Mouse (Mus musculus): ENCODE results near the gene Rab3b. TPM values are rescaled to one million over a fixed set of nuclear protein-coding genes. Genes with fewer than 3 reads are reported as not detected.

The Rab3b gene
- polyA plus RNA-seq, 1 experiment: 4.1 TPM

DNA sequence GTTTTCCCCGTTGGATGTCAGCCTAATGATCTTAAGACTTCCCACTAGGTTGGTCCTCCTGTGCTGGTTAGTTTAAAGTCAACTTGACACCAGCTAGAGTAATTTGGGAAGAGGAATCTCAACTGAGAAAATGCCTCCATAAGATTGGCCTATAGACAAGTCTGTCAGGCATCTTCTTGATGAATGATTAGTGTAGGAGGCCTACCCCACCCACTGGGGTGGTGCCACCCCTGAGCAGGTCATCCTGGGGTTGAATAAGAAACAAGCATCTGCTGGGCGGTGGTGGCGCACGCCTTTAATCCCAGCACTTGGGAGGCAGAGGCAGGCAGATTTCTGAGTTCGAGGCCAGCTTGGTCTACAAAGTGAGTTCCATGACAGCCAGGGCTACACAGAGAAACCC lies 5.1 kb upstream of the Rab3b start:
- TF ChIP-seq USF1 (IDR thresholded peaks at IDR 0.05; ENCODE audit: low read depth) (no peak), CTCF (IDR thresholded peaks at IDR 0.05; ENCODE audit: control insufficient read depth, insufficient read depth, insufficient read length) (no peak), MYOG (IDR thresholded peaks at IDR 0.05; ENCODE audit: control insufficient read depth, extremely low read depth, insufficient read length) (no peak), CEBPB (IDR thresholded peaks at IDR 0.05; ENCODE audit: low read depth) (no peak), MAX (IDR thresholded peaks at IDR 0.05) (no peak), FOSL1 (IDR thresholded peaks at IDR 0.05; ENCODE audit: insufficient read depth, low read length, poor library complexity, severe bottlenecking) (no peak)
- Histone ChIP-seq H3ac (ENCODE audit: control insufficient read depth, insufficient read length, low read depth) (no peak overlapping the region), H3K36me3 (ENCODE audit: control insufficient read depth, insufficient read depth) (no peaks in the 10 kb centered on the region), H3K79me2 (ENCODE audit: control insufficient read depth, insufficient read depth) (no peaks in the 10 kb centered on the region), H3K4me3 (ENCODE audit: insufficient read depth, poor library complexity, severe bottlenecking) (no peak overlapping the region), H3K27me3 (ENCODE audit: control insufficient read depth, insufficient read depth, insufficient read length) (no peaks in the 10 kb centered on the region), H3K79me3 (ENCODE audit: low read depth) (no peaks in the 10 kb centered on the region)

DNA sequence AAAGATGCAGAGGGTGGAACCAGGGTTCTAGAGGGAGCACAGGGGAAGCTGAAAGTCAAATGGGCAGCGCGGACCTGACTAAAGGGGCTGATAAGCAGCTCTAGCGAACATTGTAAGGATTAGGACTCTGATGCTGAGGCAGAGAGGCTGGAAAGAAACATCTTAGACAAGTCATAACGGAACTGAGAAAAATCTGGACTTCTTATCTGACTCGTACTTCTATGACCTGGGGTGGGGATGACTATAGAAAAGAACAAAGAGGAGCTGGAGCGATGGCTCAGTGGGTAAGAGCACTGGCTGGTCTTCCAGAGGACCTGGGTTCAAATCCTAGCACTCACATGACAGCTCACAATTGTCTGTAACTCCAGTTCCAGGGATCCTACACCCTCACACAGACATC lies 962 bp upstream of the Rab3b start:
- H3K27me3 ChIP-seq (ENCODE audit: control insufficient read depth, insufficient read depth, insufficient read length): no peaks in the 10 kb centered on the region
- H3K36me3 ChIP-seq (ENCODE audit: control insufficient read depth, insufficient read depth): no peaks in the 10 kb centered on the region
- no peaks in the 10 kb centered on the region for H3K79me2 ChIP-seq (ENCODE audit: control insufficient read depth, insufficient read depth)
- H3K4me3 ChIP-seq (ENCODE audit: insufficient read depth, poor library complexity, severe bottlenecking): no peak overlapping the region
- no peak overlapping the region for H3ac ChIP-seq (ENCODE audit: control insufficient read depth, insufficient read length, low read depth)
- TF ChIP-seq CTCF (IDR thresholded peaks at IDR 0.05; ENCODE audit: control insufficient read depth, insufficient read depth, insufficient read length) (no peak), MYOD1 (IDR thresholded peaks at IDR 0.05; ENCODE audit: control insufficient read depth, insufficient read length, low read depth) (no peak), USF1 (IDR thresholded peaks at IDR 0.05; ENCODE audit: low read depth) (no peak), FOSL1 (IDR thresholded peaks at IDR 0.05; ENCODE audit: insufficient read depth, low read length, poor library complexity, severe bottlenecking) (no peak), MAX (IDR thresholded peaks at IDR 0.05) (no peak), CEBPB (IDR thresholded peaks at IDR 0.05; ENCODE audit: low read depth) (no peak), MYOG (IDR thresholded peaks at IDR 0.05; ENCODE audit: control insufficient read depth, extremely low read depth, insufficient read length) (no peak)
- no peaks in the 10 kb centered on the region for H3K79me3 ChIP-seq (ENCODE audit: low read depth)

DNA sequence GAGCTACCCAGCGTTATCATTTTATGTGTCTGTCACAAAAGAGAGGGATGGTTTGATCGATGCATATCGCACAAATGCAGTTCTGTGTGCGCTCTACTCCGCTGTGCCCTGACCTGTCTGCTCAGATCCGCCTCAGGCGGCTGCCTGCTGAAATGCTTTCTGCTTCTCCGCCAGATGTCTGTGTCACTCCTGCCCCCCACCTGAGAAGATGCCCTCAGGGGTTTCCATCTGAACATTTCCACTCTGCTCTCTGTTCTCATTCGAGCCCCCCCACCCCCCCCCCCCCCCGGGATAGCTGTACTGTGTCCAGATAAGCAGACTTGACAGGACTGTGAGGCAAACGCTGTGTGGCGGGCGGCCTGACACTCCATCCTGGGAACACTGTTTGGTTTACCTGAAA lies 5.0 kb downstream of the Rab3b start:
- H3K36me3 ChIP-seq (ENCODE audit: control insufficient read depth, insufficient read depth): no peaks in the 10 kb centered on the region
- no peak overlapping the region for H3ac ChIP-seq (ENCODE audit: control insufficient read depth, insufficient read length, low read depth)
- H3K4me3 ChIP-seq (ENCODE audit: insufficient read depth, poor library complexity, severe bottlenecking): no peak overlapping the region
- no peaks in the 10 kb centered on the region for H3K27me3 ChIP-seq (ENCODE audit: control insufficient read depth, insufficient read depth, insufficient read length)
- TF ChIP-seq CTCF (IDR thresholded peaks at IDR 0.05; ENCODE audit: control insufficient read depth, insufficient read depth, insufficient read length) (no peak), FOSL1 (IDR thresholded peaks at IDR 0.05; ENCODE audit: insufficient read depth, low read length, poor library complexity, severe bottlenecking) (no peak), MYOD1 (IDR thresholded peaks at IDR 0.05; ENCODE audit: control insufficient read depth, insufficient read length, low read depth) (no peak), CEBPB (IDR thresholded peaks at IDR 0.05; ENCODE audit: low read depth) (no peak), USF1 (IDR thresholded peaks at IDR 0.05; ENCODE audit: low read depth) (no peak), MAX (IDR thresholded peaks at IDR 0.05) (no peak), MYOG (IDR thresholded peaks at IDR 0.05; ENCODE audit: control insufficient read depth, extremely low read depth, insufficient read length) (no peak)
- no peaks in the 10 kb centered on the region for H3K79me3 ChIP-seq (ENCODE audit: low read depth)
- H3K79me2 ChIP-seq (ENCODE audit: control insufficient read depth, insufficient read depth): no peaks in the 10 kb centered on the region

DNA sequence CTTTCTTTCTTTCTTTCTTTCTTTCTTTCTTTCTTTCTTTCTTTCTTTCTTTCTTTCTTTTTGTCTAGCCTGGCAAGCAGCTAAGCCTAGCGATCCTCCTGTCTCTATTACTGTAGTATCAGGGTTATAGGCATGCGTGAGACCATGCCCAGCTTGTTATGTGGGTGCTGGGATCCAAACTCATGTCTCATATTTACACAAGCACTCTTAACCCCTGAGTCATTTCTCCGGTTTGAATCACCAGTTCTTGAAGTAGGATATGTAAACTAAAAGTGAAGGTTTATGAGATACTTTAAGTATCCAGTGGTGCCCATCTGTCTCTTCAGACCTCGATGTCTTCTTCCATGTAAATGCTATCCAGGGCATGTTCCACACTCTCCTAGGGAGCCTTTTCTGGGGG lies 8.6 kb downstream of the Rab3b start:
- no peaks in the 10 kb centered on the region for H3K27me3 ChIP-seq (ENCODE audit: control insufficient read depth, insufficient read depth, insufficient read length)
- peak; percentile 29 for TF ChIP-seq MAX (IDR thresholded peaks at IDR 0.05)
- TF ChIP-seq USF1 (IDR thresholded peaks at IDR 0.05; ENCODE audit: low read depth): no peak
- peak; percentile 58 for TF ChIP-seq FOSL1 (IDR thresholded peaks at IDR 0.05; ENCODE audit: insufficient read depth, low read length, poor library complexity, severe bottlenecking)
- H3K36me3 ChIP-seq (ENCODE audit: control insufficient read depth, insufficient read depth): no peaks in the 10 kb centered on the region
- no peak overlapping the region for H3K4me3 ChIP-seq (ENCODE audit: insufficient read depth, poor library complexity, severe bottlenecking)
- no peaks in the 10 kb centered on the region for H3K79me3 ChIP-seq (ENCODE audit: low read depth)
- H3ac ChIP-seq (ENCODE audit: control insufficient read depth, insufficient read length, low read depth): no peak overlapping the region
- no peaks in the 10 kb centered on the region for H3K79me2 ChIP-seq (ENCODE audit: control insufficient read depth, insufficient read depth)

DNA sequence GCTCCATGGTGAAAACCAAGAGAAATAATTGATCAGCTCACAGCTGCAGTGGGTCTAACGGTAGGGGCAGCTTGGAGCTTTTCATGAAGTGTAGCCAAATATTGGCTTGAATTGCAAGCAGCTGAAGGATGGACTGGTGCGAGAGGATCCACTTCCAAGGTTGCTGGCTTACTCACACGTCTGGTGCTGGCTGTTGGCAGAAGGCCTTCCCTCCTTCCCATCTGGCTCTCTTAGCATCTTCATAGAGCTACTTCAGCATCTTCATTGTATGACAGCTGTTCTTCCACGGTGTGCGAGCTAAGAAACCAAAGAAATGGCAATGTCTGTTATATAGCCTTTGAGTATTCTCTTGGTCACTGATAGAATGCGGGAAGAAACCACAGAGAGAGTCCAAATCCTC lies 12.0 kb downstream of the Rab3b start:
- no peak overlapping the region for H3ac ChIP-seq (ENCODE audit: control insufficient read depth, insufficient read length, low read depth)
- TF ChIP-seq MAX (IDR thresholded peaks at IDR 0.05) (no peak), USF1 (IDR thresholded peaks at IDR 0.05; ENCODE audit: low read depth) (no peak), FOSL1 (IDR thresholded peaks at IDR 0.05; ENCODE audit: insufficient read depth, low read length, poor library complexity, severe bottlenecking) (no peak)
- no peaks in the 10 kb centered on the region for H3K36me3 ChIP-seq (ENCODE audit: control insufficient read depth, insufficient read depth)
- H3K79me2 ChIP-seq (ENCODE audit: control insufficient read depth, insufficient read depth): no peaks in the 10 kb centered on the region
- no peaks in the 10 kb centered on the region for H3K79me3 ChIP-seq (ENCODE audit: low read depth)
- H3K4me3 ChIP-seq (ENCODE audit: insufficient read depth, poor library complexity, severe bottlenecking): no peak overlapping the region
- no peaks in the 10 kb centered on the region for H3K27me3 ChIP-seq (ENCODE audit: control insufficient read depth, insufficient read depth, insufficient read length)

DNA sequence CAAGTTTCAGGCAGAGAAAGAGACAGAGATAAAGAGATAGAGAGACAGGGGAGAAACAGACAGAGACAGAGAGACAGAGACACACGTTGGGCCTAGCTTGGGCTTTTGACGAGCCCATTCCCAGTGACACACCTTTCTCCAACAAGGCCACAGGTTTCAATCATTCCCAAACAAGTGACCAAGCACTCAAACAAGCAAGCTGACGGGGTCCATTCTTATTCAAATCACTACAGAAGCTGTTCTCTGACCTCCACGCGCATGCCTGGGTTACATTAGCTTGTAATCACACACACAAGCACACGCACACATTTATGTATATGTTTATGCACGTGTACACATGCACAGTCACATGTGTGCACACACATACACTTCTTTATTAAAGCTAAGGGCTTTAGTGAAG lies 21.6 kb downstream of the Rab3b start:
- H3K36me3 ChIP-seq (ENCODE audit: control insufficient read depth, insufficient read depth): no peaks in the 10 kb centered on the region
- no peaks in the 10 kb centered on the region for H3K79me3 ChIP-seq (ENCODE audit: low read depth)
- TF ChIP-seq CTCF (IDR thresholded peaks at IDR 0.05; ENCODE audit: control insufficient read depth, insufficient read depth, insufficient read length) (no peak), FOSL1 (IDR thresholded peaks at IDR 0.05; ENCODE audit: insufficient read depth, low read length, poor library complexity, severe bottlenecking) (no peak), MYOD1 (IDR thresholded peaks at IDR 0.05; ENCODE audit: control insufficient read depth, insufficient read length, low read depth) (no peak), MAX (IDR thresholded peaks at IDR 0.05) (no peak), USF1 (IDR thresholded peaks at IDR 0.05; ENCODE audit: low read depth) (no peak)
- H3K4me3 ChIP-seq (ENCODE audit: insufficient read depth, poor library complexity, severe bottlenecking): no peak overlapping the region
- H3ac ChIP-seq (ENCODE audit: control insufficient read depth, insufficient read length, low read depth): no peak overlapping the region
- H3K27me3 ChIP-seq (ENCODE audit: control insufficient read depth, insufficient read depth, insufficient read length): no peaks in the 10 kb centered on the region
- no peaks in the 10 kb centered on the region for H3K79me2 ChIP-seq (ENCODE audit: control insufficient read depth, insufficient read depth)

All from C2C12 (cell line).